Mouse (Mus musculus) thymus, adult 2 months (tissue): ENCODE data around the gene Moap1.

ENCODE experiments used
- CTCF ChIP-seq: fragments of 200-500 bp; IDR thresholded peaks from 2 replicates; pipeline ENCODE4 v1.5.1; 2012; ENCODE audit warnings: mild to moderate bottlenecking, control low read depth, low read length, moderate library complexity, borderline replicate concordance; ENCODE audit not compliant: control insufficient read depth, poor library complexity, insufficient read depth; ENCODE audit errors: extremely low read depth
- POLR2A ChIP-seq: fragments of 200-500 bp; IDR thresholded peaks from 2 replicates; pipeline ENCODE4 v1.6.1; 2012; ENCODE audit warnings: mild to moderate bottlenecking, low read length, control low read depth, moderate library complexity; ENCODE audit not compliant: control insufficient read depth, poor library complexity, insufficient read depth; ENCODE audit errors: extremely low read depth

DNA sequence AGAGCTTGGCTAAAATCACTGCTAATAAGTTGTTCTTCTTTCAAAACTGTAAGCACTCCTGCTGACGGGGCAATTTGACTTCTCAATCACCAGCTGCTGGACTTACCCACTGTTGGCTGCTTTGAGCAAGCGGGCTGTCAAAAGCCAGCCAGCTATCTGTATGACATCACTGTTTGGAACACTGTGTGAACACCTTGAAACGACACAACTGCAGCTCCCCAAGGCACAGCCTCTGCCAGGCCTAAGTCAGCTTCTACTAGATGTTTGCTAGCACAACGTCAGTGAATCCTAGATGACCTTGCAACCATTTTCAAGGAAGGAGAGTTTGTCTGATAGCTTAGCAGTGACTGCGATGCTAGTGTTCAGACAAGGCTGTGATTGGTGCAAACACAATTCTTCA lies 4.4 kb downstream of the Moap1 start:
- TF ChIP-seq POLR2A (no peak), CTCF (no peak)
